Mouse (Mus musculus) erythroid progenitor cell, adult 5-6 weeks (primary cell): ENCODE measurements around the gene Artn. TPM values are rescaled to one million over a fixed set of nuclear protein-coding genes. Genes with fewer than 3 reads are reported as not detected.

Experiments
- ATAC-seq: replicated peaks from 2 replicates; pipeline ENCODE4 v1.8.0; 2016; ENCODE audit warnings: moderate number of reproducible peaks, mild to moderate bottlenecking, moderate TSS enrichment, inconsistent platforms; ENCODE audit not compliant: poor library complexity, low FRiP score, severe bottlenecking
- total RNA-seq, 2 experiments: library from RNA; stranded (forward) in 1 of 2; stranded (reverse) in 1 of 2; fragments of 150-400 nt in 1 of 2; fragments of 186-747, 209-891 nt in 1 of 2; gene quantifications; 2 replicates each; pipeline versions ENCODE4 v1.2.3 to v1.2.4; 2015 to 2017; ENCODE audit warnings: low replicate concordance in 2 of 2

The Artn gene
- total RNA-seq, 2 experiments from 2014 or later, result 12.0 to 12.2 TPM

DNA sequence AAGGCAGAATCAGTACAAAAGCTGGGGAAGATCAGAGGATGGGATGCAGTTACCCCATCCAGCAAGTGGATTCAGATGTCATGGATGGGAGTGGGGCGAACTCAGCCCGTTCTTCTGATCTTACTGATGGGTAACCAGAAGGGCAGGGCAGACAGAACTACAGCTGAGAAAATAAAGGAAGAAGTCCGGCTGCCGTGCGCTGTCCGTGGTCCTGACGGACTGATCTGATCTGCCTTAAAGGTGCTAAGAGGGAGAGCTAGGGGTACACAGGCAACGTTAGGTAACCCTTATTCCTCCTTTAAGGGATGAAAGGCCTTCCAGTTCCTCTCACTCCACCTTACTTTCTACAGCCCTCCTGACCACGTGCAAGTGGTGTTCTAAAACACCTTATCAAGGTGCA is 36.2 kb downstream of the Artn start:
- no peak for ATAC-seq

DNA sequence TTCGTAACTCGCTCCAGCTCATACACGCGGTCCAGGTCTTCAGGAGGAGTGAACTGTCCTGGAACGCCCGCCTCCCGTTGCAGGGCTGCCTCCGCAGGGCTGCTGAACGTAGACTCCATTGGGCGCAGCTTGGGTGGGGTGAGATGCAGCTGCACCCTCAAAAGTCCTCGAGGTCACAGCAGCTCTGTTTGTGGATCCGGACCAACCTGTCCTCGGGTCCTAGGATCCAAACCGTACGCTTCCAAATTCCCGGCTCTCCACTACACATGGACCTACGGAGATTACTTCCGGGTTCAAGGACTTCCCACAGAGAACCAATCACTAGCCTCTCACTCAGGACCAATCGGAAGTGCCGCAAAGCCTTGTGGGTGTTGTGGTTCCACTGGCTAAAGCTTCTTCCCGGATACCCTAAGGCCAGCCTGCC is 37.8 kb downstream of the Artn start, which contains the start of gene Dph2:
Gene Dph2 (minus strand): TSS at position 295 of the 424 bp plus-strand sequence.
- peak; percentile 87 for ATAC-seq

- no peak for ATAC-seq
These were observed 38.8 kb downstream of the Artn start for GRCm38 (mm10) chr4:117890750-117891149.

DNA sequence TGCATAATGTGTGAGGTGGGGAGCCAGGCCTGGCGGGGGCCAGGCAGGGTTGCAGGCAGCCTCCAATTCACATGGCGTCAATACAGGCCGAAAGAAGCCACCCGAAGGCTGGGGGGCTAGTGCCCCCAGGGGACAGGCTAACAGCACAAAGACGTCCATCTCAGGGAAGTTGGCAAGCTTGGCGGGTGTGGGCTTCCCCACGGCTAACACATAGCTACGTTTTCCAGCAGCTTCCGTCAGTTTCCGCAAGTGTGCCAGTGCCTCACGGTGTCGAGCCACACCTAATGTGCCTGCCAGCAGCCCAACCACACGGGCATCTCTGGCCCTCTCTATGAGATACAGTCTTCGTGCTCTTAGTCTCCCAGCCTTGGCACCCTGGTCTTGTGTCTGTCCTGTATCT is 39.5 kb downstream of the Artn start:
- no peak for ATAC-seq

- ATAC-seq, result no peak
These were observed 40.1 kb downstream of the Artn start for GRCm38 (mm10) chr4:117889471-117889870.

- no peak for ATAC-seq
These were observed 41.6 kb downstream of the Artn start for GRCm38 (mm10) chr4:117887920-117888319.

GRCm38 (mm10) chr4:117887133-117887532 is 42.4 kb downstream of the Artn start, which contains the start of gene Atp6v0b:
Atp6v0b (minus strand) TSS chr4:117887333.
- peak; percentile 86 for ATAC-seq

- peak; percentile 43 for ATAC-seq
These were observed 42.9 kb downstream of the Artn start for GRCm38 (mm10) chr4:117886644-117887043.

DNA sequence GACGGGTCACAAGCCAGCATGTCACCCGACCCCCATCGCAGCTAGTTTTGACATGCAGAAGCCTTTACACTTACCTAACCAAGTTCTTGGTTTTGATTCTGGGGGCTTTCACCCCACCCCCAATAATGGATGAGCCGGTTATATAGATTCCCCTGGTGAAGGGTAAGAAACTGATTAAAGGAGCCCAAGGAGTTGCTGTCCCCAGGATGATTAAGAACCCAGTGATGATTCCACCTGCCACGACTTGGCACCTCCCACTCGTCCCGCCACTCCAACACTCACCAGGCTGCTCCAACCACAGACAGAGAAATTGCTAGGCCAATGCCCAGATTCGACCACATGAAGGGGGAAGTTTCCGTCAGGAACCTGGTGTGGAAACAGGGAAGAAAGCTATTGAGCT is 43.6 kb downstream of the Artn start:
- no peak for ATAC-seq

GRCm38 (mm10) chr4:117885093-117885492 is 44.5 kb downstream of the Artn start:
- ATAC-seq, result no peak

DNA sequence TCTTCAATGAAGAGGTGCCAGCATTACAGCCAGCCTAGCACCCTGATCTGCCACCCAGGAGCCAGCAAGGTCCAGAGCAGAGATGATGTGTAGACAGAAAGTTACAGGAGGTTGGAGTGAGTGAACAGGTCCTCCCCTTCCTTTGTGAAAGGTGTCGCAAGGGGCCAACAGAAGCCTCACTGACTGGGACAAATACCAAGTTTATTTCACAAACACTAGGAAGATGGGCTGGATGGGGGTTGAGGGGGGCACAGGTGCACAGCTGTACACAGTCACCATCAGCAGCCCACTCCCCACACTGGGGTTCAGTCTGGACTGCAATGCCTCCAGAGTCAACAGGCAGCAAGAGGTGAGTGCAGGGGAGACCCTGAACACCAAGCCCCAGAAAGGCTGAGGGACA is 45.4 kb downstream of the Artn start:
- no peak for ATAC-seq

DNA sequence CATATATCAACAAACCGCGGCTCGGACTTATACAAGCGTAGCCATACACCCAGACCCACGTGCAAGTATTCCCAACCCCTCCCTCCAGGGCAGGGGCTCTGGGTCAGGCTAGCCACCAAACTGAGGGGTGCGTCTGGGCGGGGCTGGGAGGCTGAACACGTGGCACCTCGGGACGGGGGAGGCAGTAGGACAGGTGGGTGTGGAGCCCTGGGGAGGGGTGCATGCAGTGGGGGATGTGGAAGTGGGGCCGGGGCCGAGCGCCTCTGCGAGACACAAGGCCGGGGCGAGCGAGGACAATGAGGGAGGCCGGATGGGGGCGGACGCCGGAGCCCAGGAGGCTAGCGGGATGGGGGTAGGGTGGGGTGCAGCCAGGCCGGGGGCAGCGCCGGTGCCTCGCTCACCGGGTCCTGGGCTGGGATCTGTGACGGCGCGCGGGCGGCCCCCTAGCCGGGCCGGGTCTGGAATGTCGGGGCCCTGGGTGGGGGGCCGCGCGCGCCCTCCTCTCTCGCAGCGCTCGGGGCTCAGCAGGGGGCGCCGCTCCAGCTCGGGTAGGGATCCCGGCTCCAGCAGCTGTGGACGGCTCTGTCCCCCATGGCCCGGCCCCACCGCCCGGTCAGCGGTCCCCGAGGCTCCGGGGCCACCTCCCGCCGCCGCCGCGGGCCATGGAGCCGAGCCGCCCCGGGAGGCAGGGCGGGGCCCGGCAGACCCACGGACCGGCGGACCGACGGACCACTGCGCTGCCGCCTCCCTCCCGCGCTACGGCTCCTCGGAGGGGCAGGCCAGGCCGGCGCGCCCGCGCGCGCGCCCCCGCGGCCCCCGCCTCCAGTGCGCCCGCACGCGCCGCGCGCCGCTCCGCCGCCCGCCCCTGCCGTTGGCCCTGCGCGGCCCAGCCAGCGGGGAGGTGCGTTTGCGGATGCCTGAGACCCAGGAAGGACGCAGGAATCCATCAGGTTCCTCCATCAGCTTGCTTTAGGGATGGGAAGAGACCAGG is 46.6 kb downstream of the Artn start, which contains the start of gene B4galt2:
Gene B4galt2 (minus strand): TSS at position 787 of the 991 bp plus-strand sequence.
- ATAC-seq, result no peak

DNA sequence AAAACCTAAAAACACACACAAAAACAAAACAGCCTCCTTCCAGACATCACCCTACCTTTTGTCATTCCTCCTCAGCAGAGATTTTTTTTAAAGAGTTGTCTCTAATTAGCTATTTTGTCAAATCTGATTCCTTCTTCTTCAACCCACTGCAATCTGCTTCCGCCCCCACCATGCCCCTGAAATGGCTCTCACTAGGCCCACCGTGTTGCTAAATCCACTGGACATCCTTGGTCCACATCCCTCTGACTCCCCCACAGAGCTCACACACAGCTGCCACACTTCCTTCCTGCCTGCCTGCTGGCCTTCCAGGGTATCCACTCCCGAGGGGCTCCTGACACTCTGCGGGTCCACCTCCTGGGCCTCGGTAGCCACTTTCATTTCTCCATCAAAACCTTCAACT is 50.9 kb downstream of the Artn start:
- ATAC-seq, result no peak

DNA sequence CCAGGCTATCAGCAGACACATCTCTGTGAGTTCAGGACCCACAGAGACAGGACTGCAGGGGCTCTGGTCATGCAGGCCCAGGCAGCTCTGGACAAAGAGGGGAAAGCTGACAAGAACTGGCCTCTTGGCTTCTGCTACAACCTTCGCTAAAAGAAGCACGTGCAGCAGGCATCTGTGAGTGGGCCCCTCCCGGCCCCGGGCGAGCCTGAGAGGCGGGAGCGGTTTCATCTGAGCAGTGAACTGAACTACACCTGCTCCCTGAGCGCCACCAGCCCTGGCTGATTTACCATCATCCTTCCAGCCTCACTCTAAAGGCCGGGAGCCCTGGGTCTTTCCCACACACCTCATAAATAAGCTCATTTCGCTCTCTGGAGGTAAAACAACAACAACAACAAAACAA is 51.3 kb downstream of the Artn start:
- no peak for ATAC-seq

Other genes with a start within 250 kb of the Artn start
- 10.1 and 13.4 TPM in 2 replicates for gene Dmap1, start 247.5 kb downstream of the Artn start, total RNA-seq (2015; ENCODE audit: low replicate concordance)
- 13.6 and 38.2 TPM in 2 replicates for gene Dmap1, start 247.5 kb downstream of the Artn start, total RNA-seq (2017; ENCODE audit: low replicate concordance)
- not detected in 2 replicates for gene Gm12845, start 205.4 kb downstream of the Artn start, total RNA-seq (2015; ENCODE audit: low replicate concordance)
- gene Gm12845, start 205.4 kb downstream of the Artn start, total RNA-seq (2017; ENCODE audit: low replicate concordance), result not detected in 2 replicates
- not detected in 2 replicates for gene Klf17, start 164.1 kb downstream of the Artn start, total RNA-seq (2015; ENCODE audit: low replicate concordance)
- gene Klf17, start 164.1 kb downstream of the Artn start, total RNA-seq (2017; ENCODE audit: low replicate concordance), result not detected in 2 replicates
- 273 and 276 TPM in 2 replicates for gene Slc6a9, start 95.3 kb downstream of the Artn start, total RNA-seq (2015; ENCODE audit: low replicate concordance)
- gene Slc6a9, start 95.3 kb downstream of the Artn start, total RNA-seq (2017; ENCODE audit: low replicate concordance), result 282 and 375 TPM in 2 replicates
- 1.3 TPM in 1 of 2 replicates, not detected in the other for gene Ccdc24, start 57.2 kb downstream of the Artn start, total RNA-seq (2015; ENCODE audit: low replicate concordance)
- 0.98 and 17.2 TPM in 2 replicates for gene Ccdc24, start 57.2 kb downstream of the Artn start, total RNA-seq (2017; ENCODE audit: low replicate concordance)
- gene B4galt2, start 46.3 kb downstream of the Artn start, total RNA-seq (2015; ENCODE audit: low replicate concordance), result not detected in 2 replicates
- gene B4galt2, start 46.3 kb downstream of the Artn start, total RNA-seq (2017; ENCODE audit: low replicate concordance), result 0.45 TPM in 1 of 2 replicates, not detected in the other
- gene Atp6v0b, start 42.4 kb downstream of the Artn start, total RNA-seq (2015; ENCODE audit: low replicate concordance), result 288 and 327 TPM in 2 replicates
- gene Atp6v0b, start 42.4 kb downstream of the Artn start, total RNA-seq (2017; ENCODE audit: low replicate concordance), result 61.0 and 77.4 TPM in 2 replicates
- 0.72 and 0.84 TPM in 2 replicates for gene Dph2, start 37.7 kb downstream of the Artn start, total RNA-seq (2015; ENCODE audit: low replicate concordance)
- gene Dph2, start 37.7 kb downstream of the Artn start, total RNA-seq (2017; ENCODE audit: low replicate concordance), result 1.2 and 5.9 TPM in 2 replicates
- gene Ipo13, start 14.8 kb downstream of the Artn start, total RNA-seq (2015; ENCODE audit: low replicate concordance), result 10.5 and 19.1 TPM in 2 replicates
- gene Ipo13, start 14.8 kb downstream of the Artn start, total RNA-seq (2017; ENCODE audit: low replicate concordance), result 14.5 and 17.9 TPM in 2 replicates
- 5.4 and 10.8 TPM in 2 replicates for gene St3gal3, start 205.2 kb upstream of the Artn start, total RNA-seq (2015; ENCODE audit: low replicate concordance)
- 7.3 and 9.5 TPM in 2 replicates for gene St3gal3, start 205.2 kb upstream of the Artn start, total RNA-seq (2017; ENCODE audit: low replicate concordance)